Mouse (Mus musculus): Measurements from ENCODE around the gene Lhfpl3.
A peak's percentile ranks its signal among the peaks of the same experiment; 100 is the strongest.

- TF ChIP-seq POLR2A (IDR thresholded peaks at IDR 0.05; ENCODE audit: low read depth, low read length) (no peak), CTCF (IDR thresholded peaks at IDR 0.05; ENCODE audit: extremely low read depth, insufficient read length, insufficient replicate concordance, low read depth, low read length) (peak; percentile 67; the same call in 1 of the 2 replicates)
These were observed 501.1 kb downstream of the Lhfpl3 start for GRCm38 (mm10) chr5:23246974-23247373.
